Mouse (Mus musculus): Measurements from ENCODE around the gene Fndc3b.
A peak's percentile ranks its signal among the peaks of the same experiment; 100 is the strongest.

Gene Fndc3b

DNA sequence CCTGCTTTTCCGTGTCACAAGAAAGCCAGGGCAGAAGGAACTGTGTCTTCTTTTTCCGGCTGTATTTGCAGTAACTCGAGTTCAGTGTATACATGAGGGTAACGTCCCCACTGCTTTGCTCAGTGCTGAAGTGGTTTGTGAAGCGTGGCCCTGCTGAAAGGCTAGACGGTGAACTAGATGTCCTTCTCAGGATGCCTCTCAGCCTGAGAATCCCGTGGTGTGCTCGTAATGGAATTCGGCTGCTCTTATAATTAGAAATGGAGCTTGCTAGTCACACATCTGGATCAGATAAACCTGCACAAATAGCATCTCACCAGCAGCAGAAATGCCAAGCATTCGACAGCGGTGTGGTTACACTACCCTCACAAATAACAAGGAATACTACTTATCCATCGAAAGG is 40.7 kb downstream of the Fndc3b start:
- DNase-seq (ENCODE audit: low spot score in 2 of 2) = no peak

DNA sequence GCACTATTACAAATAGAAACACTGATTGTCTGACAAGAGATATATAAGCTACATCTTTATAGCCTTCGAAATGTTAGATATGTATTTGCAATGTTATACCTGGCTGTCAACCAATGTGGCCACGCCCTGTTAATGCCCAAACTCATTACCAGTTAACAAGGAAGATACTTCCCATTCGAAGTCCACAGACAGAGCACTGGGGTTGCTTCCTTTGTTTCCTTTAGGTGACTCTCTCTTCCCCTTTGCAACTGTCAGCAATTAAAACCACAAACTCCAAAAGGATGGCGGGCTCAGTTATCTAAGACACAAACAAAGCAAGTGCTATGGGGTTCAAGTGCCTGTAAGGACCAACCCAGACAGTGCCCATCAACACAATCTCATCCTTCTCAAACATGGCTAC is 43.8 kb downstream of the Fndc3b start:
- DNase-seq (ENCODE audit: low spot score in 2 of 2) = no peak

DNA sequence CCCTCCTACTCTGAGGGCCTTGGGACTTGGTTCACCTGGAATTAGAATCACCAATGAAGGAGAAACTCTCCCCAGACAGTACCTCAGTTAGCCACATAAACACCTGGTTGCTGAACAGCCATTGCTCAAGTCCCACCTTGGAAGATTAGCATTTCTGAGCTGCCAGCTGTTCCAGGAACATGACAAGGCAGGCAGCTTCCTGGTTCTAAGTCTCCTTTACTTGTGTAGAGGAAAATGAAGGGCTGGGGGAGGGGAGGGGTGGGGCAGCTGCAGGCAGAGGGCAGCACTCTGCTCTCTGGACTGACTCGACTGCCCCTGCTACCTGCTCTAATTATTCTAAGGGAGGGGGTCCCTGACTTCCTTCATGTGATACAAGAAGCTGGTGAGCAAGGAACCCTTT is 45.8 kb downstream of the Fndc3b start:
- no peak for DNase-seq (ENCODE audit: low spot score in 2 of 2)

DNA sequence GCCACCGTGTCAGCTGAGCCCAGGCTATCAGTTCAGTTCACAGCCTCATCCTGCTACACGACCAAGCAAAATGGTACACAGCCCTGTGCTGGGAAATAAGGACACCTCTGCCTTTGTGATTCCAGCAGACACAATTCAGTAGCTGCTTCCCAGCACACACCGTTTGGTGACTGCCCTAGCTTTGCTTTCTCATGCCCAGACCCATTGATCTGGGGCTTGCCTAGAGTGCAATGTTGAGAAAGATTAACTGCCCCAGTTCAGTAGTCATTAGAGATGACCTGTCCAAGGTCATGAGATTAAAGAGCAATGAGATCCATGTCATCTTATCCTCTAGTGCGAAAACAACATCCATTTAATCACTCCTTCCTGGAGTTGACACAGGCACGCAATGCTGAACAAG is 47.9 kb downstream of the Fndc3b start:
- DNase-seq (ENCODE audit: low spot score in 2 of 2) = no peak

DNA sequence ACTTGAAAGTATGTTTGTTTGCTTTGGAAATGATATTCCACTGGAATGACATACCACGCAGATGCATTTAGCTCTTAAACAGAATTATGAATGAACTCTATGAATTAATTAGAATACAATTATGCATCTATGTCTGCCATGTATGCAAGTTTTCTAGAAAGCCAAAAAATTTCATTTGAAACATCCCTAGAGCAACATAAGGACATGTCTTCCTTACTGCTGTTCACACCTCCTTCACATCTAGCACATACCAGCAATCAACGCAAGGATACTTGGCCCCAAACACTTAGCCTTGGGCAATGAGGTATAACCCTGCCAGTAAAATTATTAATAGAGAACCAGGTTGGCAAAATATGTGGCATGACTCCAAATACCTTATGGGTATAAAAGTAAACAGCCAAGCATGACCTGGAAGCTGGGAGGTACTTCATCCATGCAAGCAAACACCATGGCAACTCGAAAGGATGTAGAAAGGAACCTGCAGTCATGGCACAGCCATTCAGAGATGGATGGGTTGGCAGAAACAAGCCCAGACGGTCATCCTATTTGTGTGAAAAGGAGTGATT is 52.8 kb downstream of the Fndc3b start:
- DNase-seq (ENCODE audit: low spot score in 2 of 2) = no peak

DNA sequence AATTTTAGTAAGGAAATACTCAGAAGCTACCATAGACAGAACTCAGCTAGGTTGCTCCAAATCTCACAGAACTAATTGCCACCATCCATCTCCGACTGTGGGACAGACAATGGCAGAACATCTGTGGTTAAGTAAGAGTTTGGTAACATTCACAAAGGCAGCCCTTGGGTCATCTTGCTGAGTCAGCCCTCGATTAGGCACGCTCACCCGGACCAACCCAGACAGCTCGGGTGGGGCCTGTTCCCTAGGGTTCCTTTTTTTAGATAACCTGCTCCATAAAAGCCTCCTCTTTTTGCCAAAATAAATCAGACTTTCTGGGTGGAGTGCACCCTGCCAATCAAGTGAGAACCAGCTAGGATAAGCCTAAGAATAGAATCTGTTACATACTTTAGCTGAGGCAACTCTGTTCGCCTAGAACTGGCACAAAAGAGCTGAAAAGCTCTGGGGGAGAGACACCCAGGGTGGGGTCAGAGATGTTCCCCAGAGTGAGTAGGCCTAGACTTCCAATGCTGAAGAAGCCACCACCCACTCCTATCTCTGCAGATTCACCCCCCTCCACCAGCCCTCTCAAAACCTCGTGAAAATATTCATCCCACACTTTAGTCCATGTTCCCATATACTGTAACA is 54.2 kb downstream of the Fndc3b start:
- DNase-seq (ENCODE audit: low spot score in 2 of 2) = no peak

DNA sequence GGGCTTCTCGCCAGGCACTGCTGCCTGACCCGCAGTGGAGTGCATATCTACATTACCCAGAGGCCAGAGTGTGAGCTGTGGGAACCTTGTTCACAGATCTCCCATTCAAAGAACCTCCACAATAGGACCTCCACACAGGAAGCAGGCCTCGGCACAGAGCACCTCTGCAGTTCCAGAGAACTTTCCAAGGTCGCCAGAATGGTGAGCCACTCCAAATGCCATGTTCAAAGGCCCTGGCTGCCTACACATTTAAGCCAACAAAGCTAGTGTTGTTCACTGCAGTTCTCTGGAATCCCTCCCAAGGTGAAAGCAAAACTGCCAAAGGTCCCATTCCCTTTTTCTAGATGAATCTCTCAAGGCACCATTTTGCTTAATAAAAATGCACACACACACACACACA is 55.4 kb downstream of the Fndc3b start:
- DNase-seq (ENCODE audit: low spot score in 2 of 2) = no peak

DNA sequence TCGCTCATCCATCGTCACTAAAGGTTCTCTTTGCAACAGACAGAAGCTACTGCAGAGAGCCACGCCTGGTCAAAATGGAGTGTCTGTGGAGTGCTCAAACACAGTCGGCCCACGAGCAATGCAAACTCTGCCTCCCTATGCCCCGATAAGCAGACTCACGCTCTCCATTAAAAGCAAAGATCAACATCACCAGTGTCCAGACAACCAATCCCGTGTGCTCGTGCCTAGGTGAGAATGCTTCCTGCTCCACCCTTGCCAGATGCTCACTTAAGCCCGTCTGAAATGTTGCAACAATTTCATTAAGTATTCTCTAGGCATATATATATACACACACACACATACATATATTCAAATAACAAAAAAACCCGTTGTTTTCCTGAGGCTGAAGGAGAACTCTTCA is 56.1 kb downstream of the Fndc3b start:
- DNase-seq (ENCODE audit: low spot score in 2 of 2) = no peak

DNA sequence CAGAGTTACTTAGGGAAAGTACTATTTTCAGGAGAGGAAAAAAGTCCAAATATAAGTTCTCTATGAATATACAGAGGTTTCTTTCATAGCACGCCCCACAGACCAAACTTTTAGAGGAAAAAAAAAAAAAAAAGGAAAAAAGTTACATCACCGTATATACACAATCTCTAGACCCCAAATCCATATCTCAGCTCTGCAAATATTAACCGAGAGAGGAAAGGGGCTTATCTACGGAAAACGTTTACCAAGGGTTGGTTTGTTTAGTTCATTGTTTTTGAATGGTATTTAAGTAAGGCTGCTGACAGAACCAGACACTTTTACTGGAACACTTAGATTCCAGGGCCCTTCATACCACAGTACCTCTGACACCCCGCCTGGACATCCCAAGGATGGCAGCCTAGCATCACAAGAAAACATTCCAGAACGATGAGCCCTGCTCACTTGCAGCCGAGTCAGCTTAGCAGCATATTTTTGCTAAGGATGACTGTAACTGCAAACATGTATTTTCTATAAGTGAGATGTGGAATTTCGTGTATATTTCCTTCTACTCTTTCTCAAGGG is 58.6 kb downstream of the Fndc3b start:
- no peak for DNase-seq (ENCODE audit: low spot score in 2 of 2)

DNA sequence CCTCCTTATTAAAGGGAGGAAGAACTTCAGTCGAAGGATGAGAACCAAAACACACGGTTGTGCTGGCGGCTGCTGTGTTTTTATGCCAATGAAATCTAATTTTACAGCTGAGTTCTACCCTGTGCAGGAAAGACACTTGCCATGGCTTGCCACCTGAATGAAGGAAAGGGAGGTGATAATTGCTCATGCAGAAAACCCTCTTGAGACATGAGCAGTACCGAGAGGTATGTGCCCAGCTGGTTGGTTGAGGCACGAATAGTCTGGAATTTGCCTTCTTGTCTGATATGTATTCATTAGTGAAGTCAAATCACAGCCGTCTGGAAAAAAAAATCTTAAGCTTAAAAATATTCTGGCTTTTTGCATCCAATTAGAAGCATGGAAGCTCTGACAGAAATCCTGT is 59.4 kb downstream of the Fndc3b start:
- no peak for DNase-seq (ENCODE audit: low spot score in 2 of 2)

DNA sequence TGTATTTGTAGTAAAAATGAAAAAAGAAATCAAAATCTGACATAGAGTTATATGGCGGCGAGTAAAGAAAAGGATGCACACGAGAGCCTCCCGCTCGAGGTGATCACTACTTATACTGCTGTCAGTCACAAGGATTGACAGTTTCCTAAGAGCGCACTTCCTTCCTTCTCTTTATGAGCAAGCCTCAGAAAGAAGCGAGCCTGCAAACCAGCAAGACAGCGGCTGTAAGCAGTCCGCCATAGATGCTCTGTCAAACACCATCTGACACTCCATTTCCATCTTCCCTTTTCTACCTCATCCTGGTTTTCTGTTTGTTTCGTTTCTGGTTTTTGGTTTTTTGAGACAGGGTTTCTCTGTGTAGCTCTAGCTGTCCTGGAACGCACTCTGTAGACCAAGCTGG is 61.0 kb downstream of the Fndc3b start:
- DNase-seq (ENCODE audit: low spot score in 2 of 2) = no peak

DNA sequence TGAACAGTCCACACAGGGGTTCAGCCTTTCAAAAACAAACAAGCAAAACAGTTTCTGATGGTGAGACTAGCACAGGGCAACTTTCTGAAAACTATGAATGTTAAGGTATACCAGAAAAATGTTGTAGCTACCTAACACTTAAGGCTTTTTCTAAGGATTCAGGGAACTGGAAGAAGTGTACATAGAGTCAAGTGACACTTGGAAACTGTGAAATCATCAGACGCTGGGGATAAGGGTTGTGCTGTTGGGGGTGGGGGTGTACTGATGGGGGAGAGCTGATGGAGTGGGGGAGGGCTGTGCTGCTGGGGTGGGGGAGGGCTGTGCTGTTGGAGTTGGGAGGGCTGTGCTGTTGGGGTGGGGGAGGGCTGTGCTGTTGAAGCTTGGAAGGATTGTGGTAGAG is 61.8 kb downstream of the Fndc3b start:
- no peak for DNase-seq (ENCODE audit: low spot score in 2 of 2)

DNA sequence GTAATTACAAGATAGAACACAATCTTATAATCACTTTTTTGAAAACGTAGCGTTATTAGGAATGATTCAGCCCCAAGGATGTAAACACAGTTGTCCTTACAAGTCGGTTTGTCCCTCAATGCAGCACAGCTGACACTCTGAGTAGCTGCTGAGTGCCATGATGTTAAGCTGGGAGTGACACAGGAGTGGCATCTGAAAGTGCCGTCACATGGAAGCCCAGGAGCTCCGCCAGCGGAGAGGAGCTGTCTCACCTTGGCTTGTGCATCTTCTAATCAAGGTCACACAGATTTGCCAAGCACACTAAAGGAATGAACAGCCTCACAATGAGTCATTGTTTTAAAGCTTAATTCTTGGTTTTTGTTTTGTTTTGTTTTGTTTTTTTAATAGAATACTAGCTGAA is 68.7 kb downstream of the Fndc3b start:
- DNase-seq (ENCODE audit: low spot score in 2 of 2) = no peak

DNA sequence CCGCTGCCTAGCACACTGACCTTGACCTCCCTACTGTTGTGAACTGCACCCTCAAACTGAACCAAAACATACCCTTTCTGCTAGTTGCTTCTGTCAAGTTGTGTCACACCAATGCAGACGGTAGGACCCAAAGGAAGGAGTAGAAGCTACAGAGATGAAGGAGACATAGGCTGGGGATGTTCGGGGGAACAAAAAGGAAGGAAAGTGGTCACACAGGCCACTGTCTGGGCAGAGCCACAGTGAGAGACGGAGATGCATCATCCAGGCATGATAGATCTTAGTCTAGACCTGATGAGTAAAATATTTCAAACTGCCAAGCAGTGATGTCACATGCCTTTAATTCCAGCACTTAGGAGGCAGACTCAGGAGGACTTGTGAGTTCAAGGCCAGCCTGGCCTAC is 71.4 kb downstream of the Fndc3b start:
- no peak for DNase-seq (ENCODE audit: low spot score in 2 of 2)

DNA sequence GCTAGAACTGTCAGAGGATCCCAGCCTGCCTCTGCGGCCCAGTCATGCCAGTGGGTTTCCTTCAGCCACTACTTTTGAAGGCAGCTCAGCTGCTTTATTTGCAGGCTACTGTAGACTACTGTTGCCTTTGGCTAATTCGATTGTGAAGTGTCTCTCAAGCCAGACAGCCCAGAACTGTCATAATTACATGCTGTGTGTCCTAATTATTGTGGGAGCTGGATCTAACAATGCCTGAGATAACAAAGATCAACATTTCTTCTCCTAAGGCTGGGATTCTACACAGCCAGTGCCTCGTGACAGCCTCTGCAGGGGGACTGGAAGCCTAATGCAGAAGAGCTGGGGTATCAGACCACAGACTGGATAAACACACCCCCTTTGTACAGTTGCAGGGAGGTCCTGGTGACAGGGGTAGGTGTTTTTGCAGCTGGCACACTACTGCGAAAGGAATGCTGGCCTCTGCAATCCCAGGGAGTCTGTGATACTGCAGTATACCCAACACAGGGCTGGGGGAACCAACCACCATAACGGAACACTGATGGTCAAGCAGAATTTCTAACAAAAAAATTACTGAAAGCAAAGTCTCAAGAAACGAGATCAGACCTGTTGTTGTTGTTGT is 74.0 kb downstream of the Fndc3b start:
- no peak for DNase-seq (ENCODE audit: low spot score in 2 of 2)

DNA sequence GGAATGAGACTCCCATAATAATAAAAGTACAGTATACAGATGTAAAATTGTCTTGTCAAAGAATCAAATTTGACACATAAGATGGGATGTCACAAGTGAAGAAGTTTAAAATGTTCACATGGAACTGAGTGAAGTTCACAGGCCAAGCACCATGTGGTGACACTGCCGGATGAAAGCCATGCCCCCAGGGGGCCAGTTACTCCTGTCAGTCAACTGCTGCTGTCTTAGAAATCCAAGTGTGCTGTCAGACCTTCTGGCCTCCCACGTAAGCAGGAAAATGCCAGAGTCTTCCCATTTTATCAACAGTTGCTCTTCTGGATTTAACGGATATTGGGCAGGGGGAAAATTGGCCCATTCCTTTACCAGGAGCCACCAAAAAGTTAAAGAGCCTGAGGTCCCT is 75.3 kb downstream of the Fndc3b start:
- DNase-seq (ENCODE audit: low spot score in 2 of 2) = no peak

DNA sequence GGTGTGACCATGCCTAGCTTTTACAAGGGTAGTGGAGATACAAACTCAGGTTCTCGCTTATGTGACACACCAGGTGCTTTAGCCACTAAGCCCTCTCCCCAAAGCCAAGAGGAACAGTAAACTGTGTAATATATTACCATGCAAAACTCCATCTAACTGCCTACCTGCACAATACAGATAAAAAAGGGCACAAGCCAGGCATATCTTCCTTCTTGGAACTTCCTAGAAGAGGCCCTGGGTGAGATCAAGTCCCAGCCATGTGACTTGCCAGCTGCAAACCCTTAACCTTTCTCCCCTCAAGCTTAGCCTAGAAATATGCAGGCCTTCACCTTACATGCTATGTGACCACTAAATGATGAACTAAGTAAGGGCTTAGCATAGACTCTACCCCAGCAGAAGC is 78.2 kb downstream of the Fndc3b start:
- DNase-seq (ENCODE audit: low spot score in 2 of 2) = no peak

DNA sequence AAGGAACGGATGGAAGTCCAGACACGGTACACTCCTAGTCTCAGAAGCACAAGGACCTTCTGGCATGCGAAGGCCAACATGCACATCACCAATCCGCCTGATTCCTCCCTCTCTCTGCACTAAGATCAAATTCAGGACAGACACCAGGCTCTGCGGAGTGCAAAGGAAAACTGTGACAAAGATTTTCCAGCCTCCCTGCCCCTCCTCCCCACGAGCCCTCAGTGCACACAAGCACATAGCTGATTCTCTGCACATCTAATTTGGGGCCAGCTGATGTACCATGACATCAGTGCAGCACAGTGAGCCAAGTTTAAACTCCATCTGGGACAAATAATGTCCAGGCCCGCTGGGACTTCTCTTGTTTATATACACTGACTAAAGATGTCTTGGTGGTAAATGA is 80.0 kb downstream of the Fndc3b start:
- DNase-seq (ENCODE audit: low spot score in 2 of 2) = peak in 1 of 2 experiments; percentile 19

DNA sequence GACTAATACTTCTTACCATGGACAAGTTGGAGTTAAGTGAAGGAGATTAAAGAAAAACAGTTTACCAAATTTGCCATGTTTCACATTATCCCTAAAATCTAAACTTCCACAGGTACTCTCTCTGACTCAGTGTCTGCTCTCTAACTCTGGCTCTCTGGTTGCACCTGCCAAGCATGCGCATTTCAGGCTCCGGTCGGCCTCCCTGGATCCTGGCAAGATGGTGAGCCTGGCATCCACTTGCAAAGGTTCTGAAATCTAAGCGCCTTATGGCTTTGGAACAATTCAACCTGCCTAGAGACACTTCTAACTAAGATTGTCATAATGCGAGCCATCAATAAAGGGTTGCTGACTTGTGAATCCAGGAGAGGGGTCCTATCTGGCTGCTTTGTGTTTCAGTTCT is 81.4 kb downstream of the Fndc3b start:
- DNase-seq (ENCODE audit: low spot score in 2 of 2) = no peak

DNA sequence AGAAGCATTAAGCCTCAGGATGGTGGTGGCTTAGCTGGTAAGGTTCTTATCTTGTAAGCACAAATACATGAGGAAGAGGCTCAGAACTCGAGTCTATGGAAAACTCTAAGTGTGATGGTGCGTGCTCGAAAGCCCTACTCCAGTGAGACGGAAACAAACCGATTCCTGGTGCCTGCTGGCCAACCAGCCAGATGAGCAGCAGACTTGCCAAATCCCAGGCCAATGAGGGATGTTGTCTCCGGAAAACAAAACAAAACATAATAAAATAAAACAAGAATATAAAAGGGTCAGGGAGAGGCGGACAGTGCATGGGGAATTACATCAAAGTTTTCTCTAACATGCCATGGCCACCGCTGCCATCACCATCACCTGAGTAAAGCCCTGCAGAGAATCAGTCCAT is 84.8 kb downstream of the Fndc3b start:
- DNase-seq (ENCODE audit: low spot score in 2 of 2) = no peak

DNA sequence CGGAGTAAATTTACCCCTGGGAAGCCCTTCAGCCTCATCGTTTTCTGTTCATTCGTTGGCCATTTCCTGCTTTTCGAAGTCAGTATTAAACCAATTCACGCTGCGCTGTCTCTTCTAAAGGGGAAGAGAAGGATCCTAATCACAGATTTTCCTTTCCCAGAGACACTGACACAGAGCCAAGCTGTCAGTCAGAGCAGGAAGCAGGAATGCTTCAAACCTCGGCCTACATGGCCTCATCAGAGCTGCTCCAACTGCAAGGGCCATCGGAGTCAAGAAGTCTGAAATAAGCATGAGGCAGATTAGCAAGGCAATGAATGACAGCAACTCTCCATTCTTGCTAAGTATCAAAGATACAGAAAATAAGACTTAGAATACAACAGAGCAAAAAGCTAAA is 85.5 kb downstream of the Fndc3b start:
- DNase-seq (ENCODE audit: low spot score in 2 of 2) = no peak

DNA sequence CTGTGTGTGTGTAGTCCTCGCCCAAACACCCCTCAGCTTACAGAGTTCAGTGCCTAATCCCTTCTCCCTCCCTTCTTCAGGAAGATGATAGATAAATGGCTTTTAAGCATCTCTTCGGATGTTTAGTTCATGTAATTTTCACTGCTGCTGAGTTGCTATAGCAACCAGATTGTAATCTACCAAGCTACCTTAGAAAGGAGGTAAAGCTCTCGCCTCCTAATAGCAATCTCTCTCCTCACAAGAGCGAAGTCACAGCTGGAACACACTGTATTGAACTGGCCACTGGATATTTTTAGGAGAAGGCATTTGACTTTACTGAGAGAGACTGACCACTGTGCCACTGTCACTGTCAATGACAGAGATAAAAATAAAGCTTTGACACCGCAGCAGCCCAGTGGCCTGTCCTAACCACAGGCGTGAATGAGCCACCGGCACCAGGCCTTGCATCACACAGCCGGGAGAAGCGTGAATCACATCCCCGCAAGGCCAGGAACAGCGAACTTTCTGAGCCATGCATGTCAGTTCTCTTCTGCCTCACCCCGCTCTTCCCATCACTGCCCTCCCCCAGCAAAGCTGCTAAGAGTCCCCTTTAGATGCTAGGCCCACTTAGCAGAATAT is 86.0 kb downstream of the Fndc3b start:
- no peak for DNase-seq (ENCODE audit: low spot score in 2 of 2)

DNA sequence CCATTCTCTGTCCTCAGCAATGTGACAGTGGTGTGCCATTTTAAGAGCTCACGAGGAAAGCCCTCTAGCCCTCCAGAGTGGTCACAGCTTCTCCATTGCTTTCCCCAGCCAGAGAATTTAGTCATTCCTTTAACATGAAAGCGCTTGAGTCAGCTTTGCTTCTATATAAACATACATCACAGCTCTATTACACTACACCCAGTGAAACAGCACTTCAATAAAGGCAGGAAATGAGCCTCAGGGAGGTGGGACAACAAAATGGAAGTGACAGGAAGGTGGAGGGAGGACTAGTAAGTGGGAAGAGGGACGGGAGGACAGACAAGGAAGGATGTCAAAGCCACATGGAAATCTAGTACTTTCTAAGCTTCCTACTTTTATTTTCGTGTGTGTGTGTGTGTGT is 88.7 kb downstream of the Fndc3b start:
- DNase-seq (ENCODE audit: low spot score in 2 of 2) = no peak
